Mouse (Mus musculus): ENCODE measurements around the gene Exoc4.

DNA sequence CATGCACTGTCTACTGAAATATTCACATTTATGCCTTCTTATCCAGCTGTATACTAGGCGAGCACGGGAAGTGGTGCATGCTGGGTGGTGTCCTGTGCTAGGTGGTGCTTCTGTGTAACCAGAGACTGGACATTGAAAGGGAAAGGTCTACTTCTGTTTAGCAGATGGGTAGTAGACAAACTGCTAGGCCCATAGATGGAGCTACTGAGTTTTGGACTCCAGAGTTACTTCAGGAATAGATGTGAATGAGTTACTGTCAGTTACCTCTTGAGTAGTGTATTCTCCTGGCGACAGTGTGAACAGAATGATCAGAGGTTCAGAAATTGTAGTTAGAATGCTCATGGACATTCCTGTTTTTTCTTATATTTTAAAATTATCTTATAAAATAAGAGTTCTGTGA, 48.7 kb downstream of the Exoc4 start:
- no peak for TF ChIP-seq CTCF (IDR thresholded peaks at IDR 0.05; ENCODE audit: low read depth, low read length)
- TF ChIP-seq POLR2A (IDR thresholded peaks at IDR 0.05; ENCODE audit: extremely low read depth, insufficient read depth, low read length) = no peak

Data from liver, adult 2 months (tissue).